Mouse (Mus musculus): ENCODE data around the gene Msi2. TPM values are rescaled to one million over a fixed set of nuclear protein-coding genes. Genes with fewer than 3 reads are reported as not detected.

The Msi2 gene
- total RNA-seq, 2 experiments from 2014 or later: 116 to 121 TPM

GRCm38 (mm10) chr11:88386916-88387315 lies 331.4 kb downstream of the Msi2 start:
- DNase-seq (ENCODE audit: low spot score in 2 of 2): no peak

DNA sequence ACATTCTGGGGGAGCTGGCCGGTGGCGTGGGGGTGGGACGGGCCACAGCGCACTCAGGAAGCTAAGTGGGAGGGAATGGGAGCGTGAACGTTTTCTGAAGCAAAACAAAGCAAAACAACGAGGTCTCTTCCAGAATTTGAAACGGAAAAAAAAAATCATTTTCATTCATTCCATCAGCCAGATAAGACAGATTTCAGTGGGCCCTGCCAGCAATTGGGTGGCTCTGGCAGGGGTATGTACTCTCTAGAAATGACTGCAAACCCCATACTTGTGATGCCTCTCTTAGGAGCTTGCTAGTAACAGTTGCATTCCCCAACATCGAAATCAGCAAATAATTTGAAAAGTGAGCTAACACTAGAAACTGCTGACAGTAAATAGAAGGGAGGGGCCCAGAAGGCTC lies 335.9 kb downstream of the Msi2 start:
- peak; percentile 24 to 67 for DNase-seq (ENCODE audit: low spot score in 2 of 2)

DNA sequence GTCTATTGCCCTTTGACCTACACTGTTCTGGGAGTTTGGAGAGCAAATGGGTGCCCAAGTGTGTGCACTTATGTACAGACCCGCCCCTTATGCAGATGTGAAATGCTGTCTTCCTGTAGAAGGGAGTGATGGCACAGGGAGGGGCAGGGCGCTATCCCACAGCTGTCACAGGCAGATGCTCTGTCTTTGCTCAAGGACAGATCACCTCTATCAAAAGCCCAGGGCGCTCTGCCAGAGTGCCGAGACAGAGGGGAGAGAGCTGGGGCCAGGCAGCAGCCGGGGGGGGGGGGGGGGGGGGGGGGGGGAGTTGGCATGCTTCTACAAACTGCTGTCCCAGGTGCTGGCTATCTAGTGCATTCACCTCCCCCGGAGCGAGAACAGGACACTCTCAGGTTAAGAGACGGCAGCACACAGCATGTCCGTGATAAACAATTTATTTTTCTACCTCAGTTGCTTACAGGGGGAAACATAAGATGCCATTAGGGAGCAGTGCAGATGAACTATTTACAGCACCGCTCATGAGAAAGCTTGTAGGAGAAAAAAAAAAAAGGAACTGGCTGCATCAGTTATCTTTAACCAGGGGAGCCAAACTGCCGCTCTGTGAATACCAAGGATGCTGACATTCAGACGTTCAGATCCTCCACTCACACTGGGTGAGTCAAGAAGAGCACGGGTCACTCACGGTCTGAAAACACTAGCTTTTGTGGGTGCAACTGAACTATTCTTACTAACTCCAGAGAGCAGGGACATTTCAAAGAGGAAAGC lies 337.0 kb downstream of the Msi2 start:
- DNase-seq (ENCODE audit: low spot score in 2 of 2): no peak

- no peak for DNase-seq (ENCODE audit: low spot score in 2 of 2)
Observed at GRCm38 (mm10) chr11:88379635-88380034, 338.7 kb downstream of the Msi2 start.

DNA sequence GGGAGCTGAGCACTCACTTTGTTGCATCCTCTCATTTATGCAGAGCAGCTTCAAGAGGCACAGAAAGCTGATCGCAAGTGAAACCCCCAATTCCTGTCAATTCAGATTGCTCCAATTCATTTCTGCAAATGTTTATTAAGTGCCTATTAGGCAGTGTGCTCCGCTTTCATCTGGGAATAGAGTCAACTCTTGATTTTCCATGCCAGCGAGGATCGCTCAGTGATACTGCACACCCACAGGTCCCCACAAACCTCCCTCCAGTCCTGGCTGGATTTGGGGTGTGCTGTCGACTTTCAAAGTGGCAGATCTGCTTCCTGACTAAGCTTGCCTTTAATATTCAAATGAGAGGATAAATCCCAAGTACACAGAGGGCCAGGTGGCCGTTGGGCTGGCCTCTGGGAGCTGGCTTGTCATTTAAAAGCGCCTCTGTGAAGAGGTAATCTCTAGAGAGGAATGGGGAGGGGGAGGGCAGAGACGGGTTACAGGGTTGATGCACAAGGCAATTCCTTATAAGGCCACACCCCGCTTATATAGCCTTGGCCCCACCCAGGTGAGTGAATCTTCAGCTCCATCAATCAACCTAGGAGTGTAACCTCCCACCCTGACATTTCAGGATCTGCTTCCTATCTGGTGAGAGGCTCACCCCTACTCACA lies 339.5 kb downstream of the Msi2 start:
- peak in 1 of 2 experiments; percentile 71 for DNase-seq (ENCODE audit: low spot score in 2 of 2)

- peak in 1 of 2 experiments; percentile 53 for DNase-seq (ENCODE audit: low spot score in 2 of 2)
Observed at GRCm38 (mm10) chr11:88372589-88372988, 345.7 kb downstream of the Msi2 start.

GRCm38 (mm10) chr11:88369898-88370297 lies 348.4 kb downstream of the Msi2 start:
- DNase-seq (ENCODE audit: low spot score in 2 of 2): no peak

- DNase-seq (ENCODE audit: low spot score in 2 of 2): no peak
Observed at GRCm38 (mm10) chr11:88367501-88367900, 350.8 kb downstream of the Msi2 start.

GRCm38 (mm10) chr11:88365914-88366540 lies 352.3 kb downstream of the Msi2 start:
- no peak for DNase-seq (ENCODE audit: low spot score in 2 of 2)

GRCm38 (mm10) chr11:88364231-88364630 lies 354.1 kb downstream of the Msi2 start:
- no peak for DNase-seq (ENCODE audit: low spot score in 2 of 2)

GRCm38 (mm10) chr11:88363481-88363880 lies 354.8 kb downstream of the Msi2 start:
- DNase-seq (ENCODE audit: low spot score in 2 of 2): no peak

- no peak for DNase-seq (ENCODE audit: low spot score in 2 of 2)
Observed at GRCm38 (mm10) chr11:88359736-88360135, 358.6 kb downstream of the Msi2 start.

DNA sequence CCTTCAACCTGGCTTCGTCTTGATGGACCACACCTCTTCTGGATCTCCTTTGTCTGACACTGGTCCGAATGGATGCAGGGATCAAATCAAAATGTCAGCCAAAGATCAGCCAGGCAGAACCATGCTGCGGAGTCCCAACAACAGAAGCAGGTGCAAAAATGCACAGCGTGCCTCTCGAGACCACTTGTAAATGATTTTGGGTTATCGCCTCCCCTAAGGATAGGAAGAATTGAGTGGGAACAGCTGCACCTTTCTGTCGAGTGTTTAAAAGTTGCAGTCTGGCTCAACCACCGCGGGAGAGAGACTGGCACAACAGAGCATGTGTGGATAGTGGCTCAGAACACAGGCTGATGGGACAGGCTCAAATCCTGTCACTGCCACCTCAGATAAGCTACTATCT lies 361.0 kb downstream of the Msi2 start:
- DNase-seq (ENCODE audit: low spot score in 2 of 2): no peak

DNA sequence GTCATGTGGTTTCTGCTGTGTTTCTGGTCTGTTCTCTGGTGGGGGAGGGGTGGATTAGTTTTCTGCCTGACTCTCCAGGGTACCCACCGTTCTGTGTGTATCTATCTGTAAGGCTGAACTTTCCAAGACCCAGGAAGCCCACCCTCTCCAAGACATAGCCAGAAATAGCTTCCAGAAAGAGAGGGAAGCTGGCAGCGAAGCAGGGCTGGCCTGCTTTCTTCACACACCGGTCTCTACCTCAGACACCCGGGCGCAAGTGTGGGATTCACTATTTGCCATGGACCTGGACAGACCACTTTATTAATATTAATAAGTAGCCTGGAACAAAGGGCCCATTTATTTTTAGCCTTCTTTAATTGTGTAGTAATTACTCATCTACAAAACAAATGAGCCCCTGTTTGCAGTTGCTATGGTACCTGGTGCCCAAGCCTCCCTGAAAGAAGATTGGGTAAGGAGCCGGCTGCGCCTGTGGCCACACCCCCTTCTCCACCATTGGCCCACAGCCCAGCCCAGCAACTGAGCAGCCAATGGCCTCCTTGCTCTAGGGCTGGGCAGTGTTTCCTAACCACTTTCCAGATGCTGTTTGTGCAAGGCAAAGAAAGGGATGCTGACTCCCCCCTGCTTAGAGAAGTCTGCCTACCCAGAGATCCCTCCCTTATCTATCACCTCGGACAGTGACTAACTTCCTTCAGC lies 361.6 kb downstream of the Msi2 start:
- DNase-seq (ENCODE audit: low spot score in 2 of 2): peak; percentile 69 to 88

DNA sequence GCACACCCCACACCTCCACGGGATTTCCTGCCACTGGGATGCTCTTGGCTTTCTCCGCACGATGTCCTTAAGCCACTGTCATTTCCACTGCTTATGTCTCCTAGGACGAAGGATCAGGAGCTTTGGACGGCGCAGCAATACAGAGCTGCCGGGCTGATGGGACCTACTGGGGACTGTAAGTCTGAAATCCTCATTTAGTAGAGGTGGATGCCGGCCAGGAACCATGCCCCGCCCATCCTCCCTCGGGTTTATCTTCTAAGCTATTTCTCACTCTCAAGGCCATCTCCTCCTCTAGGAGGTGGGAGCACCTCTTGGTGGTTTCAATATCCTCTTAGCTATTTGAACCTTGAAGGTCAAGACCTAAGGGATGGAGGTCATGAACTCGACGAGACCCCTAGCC lies 362.3 kb downstream of the Msi2 start:
- no peak for DNase-seq (ENCODE audit: low spot score in 2 of 2)

DNA sequence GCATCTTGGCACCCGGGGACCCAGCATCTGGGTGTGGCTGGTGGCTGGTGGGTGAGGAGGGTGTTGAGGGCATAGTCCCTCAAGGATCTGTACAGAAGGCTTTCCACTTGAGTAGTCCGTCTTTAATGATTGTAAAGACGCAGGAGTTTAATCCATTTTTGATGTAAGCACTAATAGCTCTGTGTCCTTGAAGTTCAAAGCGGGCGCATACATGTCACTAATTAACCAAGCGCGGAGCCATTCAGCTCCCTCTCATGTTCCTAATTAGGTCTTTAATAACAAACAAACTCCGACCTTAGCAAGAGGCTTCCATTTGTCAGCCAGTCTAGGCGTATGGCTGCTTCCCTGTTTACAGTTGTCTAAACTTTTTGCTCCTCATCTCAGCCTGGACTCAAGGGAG lies 363.5 kb downstream of the Msi2 start:
- no peak for DNase-seq (ENCODE audit: low spot score in 2 of 2)

DNA sequence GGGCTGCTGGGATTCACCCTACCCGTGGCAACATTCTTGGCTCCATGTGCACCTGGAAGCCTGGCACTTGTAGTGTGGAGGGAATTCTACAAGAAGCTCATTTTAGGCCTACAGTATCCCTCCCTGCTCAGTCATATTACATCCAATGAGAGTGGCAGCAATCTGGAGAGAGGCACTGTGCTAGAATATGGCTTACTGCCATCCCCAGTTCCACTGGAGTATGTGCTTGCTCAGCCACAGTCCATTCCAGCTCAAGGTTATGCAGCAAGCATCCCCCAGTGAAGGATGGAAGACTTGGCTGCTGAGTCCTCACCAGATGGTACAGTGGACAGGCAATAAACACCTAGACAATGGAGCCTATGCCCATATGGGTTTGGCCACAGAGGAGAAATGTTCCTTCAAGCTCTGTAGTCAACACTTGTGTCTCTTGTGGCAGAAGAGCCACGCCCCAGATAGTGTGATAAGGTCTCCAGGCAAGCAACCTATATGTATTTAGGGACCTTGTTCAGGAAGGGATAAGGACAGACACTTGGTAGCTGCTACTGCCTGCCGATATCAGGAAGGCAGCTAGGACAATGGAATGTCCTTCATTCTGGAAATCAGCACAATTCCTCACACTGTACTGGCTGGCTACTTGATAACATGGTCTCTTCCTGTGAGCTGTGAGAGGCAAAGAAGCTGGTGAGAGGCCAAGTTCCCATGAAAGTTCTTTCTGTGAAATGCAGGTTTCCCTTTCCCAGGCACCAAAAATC lies 366.4 kb downstream of the Msi2 start:
- no peak for DNase-seq (ENCODE audit: low spot score in 2 of 2)

DNA sequence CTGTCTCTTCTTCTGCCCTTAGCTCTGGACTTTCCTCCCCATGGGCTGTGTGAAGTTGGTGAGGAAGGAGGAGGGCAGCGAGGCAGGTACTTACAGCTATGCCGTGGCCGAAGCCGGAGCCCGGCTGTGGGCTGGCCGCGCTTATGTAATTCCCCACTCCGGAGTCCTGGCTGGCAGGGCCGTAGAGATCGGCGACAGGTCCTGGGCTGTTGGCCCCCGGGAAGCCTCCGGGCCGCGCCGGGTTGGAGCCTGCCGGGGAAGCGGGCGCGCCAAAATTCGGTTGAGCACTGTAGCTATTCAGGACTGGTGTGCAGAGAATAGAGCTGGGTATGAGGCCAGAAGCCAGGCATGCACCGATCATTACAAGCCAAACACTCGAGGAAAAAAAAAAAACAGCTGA lies 369.6 kb downstream of the Msi2 start:
- peak; percentile 42 to 46 for DNase-seq (ENCODE audit: low spot score in 2 of 2)

DNA sequence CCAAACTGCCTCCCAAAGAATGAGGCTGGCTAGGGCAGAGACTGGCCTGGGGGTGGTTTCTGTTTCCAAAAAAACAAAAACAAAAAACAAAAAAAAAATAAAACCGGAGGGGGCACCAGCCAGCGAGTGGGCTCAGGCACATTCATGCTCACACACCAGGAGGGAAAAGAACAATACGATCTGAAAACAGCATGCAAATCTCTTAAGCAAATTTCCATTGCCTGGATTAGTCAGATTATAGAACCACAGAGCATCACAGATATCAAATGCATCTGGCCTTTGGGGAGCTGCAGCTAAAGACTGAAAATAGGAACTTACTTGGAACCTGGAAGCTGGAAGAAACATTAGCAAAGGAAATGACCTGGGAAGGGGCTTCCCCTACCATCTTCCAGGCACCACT lies 370.3 kb downstream of the Msi2 start:
- DNase-seq (ENCODE audit: low spot score in 2 of 2): no peak

GRCm38 (mm10) chr11:88346066-88346465 lies 372.2 kb downstream of the Msi2 start:
- no peak for DNase-seq (ENCODE audit: low spot score in 2 of 2)

DNA sequence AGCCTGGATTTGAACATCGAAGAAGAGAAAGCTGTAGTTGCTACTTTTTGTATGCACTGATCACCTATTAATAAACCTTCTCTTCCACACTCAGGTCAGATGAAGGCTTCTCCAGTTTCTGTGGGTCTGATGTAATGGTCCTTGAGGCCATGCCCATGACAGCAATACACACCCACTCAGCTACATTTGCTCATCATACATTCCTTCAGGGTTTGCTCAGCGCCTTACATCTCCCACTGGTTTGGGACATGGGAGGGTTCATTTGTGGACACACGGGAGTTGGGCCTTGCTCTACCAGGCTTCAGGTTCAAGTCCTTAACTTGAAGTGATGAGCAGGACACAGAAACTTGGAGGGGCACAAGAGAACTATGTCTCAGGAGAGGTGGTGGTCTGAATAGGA lies 380.4 kb downstream of the Msi2 start:
- DNase-seq (ENCODE audit: low spot score in 2 of 2): no peak

Measured in layer of hippocampus, postnatal 14 days (tissue).